Mouse (Mus musculus): Measurements from ENCODE around the gene Cask.

GRCm38 (mm10) chrX:13765024-13765423 lies 86.1 kb downstream of the Cask start:
- TF ChIP-seq CTCF (IDR thresholded peaks at IDR 0.05; ENCODE audit: borderline replicate concordance, control insufficient read depth, extremely low read depth, insufficient read depth, low read length, poor library complexity): no peak
- TF ChIP-seq POLR2A (IDR thresholded peaks at IDR 0.05; ENCODE audit: control insufficient read depth, extremely low read depth, insufficient read depth, low read length, poor library complexity): no peak
